Mouse (Mus musculus): Measurements from ENCODE around the gene Catsperg1.

- TF ChIP-seq POLR2A (IDR thresholded peaks at IDR 0.05; ENCODE audit: control insufficient read depth, low read depth, low read length): no peak
- no peak for TF ChIP-seq CTCF (IDR thresholded peaks at IDR 0.05; ENCODE audit: control insufficient read depth, insufficient read depth, insufficient replicate concordance, low read depth, low read length)
These were observed 62.3 kb downstream of the Catsperg1 start for GRCm38 (mm10) chr7:29151486-29151885.
